Mouse (Mus musculus): Measurements from ENCODE around the gene Gpx2. TPM values are rescaled to one million over a fixed set of nuclear protein-coding genes. Genes with fewer than 3 reads are reported as not detected.
"Not testable (repeated sequence)": the region's sequence is repeated elsewhere in the genome, so short reads cannot be mapped to it uniquely, and the experiment has no call there.

Gene Gpx2
- total RNA-seq, 2 experiments from 2014 or later: not detected

DNA sequence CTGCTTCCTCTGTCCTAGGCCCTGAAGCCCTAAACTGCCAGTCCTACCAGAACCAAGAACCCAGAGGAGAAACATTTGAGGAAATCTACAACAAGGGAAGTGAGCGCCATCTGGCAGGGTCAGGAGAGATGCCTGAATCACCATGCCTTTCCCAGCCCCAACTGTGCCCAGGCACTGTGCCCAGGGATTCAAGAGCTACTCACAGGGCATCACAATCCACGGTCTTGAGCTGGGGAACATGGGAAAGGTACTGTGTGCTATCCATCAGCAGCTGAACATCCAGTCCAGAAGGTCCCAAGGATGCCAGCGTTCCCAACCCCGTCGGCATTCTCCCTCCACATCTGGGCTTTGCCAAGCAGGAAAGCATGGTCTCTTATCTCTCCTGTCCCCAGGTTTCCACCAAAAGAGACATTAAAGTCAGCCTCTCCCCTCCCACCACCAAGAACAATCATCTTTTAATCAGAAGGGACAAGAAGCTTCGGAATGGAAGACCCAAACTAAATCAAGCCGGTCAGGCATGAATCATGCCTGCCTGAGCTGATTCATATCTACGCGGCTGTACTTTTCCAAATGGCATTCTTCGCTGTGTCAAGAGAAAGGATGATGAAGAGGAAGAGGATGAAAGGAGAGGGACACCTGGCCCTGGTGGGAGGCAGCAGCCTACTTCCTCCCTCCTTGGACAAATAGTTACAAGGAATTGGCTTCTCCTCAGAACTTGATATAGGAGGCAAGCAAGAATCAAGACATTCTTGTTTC, 9.9 kb upstream of the Gpx2 start:
- peak; percentile 52 to 63 for DNase-seq

DNA sequence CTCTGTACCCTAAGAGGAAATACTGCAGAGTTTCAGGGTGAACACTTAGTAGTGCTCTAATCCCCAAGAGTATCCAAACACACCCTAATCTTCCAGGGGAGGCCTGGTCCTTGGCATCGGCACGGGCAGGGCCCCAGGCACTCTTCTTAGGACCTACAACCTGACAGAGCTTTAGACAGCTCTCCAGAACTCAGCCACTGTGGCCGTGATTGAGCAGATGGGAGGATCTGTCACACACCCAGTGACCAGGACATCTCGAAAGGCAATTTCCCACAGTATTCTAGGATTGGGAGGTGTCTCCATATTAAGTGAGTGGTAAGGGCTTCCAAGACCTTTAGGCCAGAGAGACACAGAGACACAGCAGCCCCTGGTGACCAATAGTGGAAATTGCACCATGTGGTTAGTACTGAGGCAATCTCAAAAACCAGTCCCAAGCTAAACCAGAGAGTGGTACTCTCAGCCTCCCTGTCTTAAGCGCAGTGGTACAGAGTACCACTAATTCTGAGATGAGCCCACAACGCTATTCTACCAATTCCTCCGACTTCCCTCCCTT, 8.4 kb upstream of the Gpx2 start:
- peak; percentile 60 to 70 for DNase-seq

DNA sequence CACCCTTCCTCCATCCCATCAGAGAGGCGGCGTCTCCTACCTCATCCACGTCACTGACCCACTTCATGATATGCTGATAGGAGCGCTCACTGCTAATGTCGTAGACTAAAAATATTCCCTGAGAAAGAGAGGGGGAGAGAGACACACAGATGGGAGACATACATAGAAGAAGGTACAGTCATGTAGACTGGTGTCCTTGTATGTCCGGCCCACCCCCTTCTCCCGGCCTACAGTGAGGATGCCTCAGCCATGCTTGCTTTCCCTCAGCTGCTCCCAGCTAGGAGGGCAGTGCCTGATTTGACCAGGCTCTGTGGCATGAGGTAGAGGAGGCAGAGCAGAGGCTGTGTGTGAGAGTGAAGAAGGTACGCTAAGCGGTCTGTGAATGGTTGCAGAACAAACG, 7.7 kb upstream of the Gpx2 start:
- DNase-seq: no peak

DNA sequence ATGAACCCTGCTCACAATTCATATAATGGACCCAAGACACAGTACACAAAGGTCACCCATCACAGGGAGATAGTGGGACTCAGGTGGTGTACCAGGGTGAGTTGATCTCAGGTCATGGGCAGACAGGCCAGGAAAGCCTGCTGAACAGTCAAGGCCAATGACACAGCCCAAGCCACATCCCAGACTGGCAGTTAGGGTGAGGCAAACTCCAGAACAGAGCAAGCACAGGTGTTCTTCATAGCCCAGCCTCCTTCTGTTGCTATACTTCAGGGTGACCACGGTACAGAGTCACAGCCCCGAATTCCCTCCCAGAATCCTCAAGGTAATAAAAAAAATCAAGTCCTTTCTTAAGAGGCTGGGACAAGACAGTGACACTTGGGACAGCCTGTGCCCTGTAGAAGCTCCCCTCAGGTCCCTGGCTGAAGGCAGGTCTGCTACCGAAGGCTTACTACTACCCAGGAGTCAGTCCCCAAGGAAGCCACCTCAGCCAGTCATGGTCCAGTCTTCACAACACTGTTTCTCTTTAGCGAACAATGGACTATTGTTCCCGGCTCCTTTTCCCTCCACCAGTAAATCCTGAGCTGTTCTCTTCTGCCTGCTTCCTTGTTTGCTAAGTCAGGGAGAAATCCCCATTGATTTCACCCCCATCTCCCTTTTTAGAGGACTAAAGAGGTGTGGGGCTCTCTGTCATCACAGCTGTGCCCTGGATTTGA, 2.8 kb upstream of the Gpx2 start:
- DNase-seq: no peak

DNA sequence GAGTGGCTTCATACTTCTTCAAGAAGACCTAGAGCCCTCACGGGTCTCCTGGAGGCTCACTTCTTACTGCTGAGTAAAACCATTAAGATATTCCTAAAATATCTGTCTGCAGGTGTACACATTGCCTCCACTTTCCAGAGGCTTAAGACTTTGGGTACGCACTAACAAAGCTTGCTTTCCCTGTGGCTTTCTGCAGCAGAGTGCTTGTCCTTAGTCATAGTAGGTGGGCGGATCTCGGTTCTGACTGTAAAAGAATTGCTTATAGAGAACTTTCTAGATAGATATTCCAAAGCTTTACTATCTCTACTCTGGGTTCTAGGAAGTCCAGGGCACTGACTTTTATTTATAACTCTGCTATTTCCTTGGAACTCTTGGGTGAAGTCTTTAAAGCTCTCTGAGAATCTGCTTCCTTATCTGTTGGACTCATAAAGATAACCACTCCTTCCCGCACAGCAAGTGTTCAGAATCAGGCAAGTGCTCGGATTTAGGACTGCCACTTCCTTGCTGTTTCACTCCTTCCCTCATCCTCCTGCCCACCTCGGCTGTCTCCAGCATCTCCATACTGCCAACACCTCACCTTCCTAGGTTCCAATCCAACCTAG, 1.7 kb upstream of the Gpx2 start:
- DNase-seq: no peak

DNA sequence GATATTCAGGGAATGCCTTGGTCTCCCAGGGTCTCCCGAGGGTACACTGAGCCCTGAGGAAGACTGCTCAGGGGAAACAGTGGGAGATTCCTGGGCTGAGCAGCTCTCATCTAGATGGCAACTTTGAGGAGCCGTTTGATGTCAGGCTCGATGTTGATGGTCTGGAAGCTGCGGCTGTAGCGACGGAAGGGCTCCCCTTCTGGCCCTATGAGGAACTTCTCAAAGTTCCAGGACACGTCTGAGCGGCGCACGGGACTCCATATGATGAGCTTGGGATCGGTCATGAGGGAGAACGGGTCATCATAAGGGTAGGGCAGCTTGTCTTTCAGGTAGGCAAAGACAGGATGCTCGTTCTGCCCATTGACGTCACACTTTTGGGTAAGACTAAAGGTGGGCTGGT, 2.8 kb downstream of the Gpx2 start:
- DNase-seq: not testable (repeated sequence)

DNA sequence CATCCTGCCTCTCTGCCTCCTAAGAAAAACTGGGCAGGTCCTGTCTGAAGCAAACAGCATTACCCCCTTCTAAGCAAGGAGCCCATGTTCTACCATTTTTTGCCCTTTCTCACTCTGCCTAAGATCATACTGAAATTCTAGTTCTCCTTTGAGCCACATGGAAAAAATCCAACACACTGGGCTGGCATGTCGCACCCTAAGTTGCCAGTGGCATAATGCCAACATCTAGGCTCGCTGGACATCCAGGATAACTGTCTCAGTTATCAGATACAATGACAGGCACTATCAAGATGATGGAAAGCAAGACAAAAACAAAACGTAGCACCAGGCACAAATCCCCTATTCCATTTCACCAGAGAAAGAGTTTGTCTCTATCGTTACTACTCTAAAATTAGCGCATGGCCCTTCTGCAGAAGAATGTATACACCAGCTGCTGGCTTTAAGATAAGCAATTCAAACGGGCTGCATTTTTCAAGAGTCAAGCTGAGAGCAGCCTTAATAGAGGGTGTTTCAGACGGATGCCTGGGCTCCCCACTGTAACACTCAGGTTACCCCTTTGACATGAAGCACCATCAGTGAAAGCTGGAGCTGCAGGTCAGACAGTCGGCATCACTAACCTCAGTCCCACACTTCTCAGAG, 4.8 kb downstream of the Gpx2 start:
- DNase-seq: no peak

DNA sequence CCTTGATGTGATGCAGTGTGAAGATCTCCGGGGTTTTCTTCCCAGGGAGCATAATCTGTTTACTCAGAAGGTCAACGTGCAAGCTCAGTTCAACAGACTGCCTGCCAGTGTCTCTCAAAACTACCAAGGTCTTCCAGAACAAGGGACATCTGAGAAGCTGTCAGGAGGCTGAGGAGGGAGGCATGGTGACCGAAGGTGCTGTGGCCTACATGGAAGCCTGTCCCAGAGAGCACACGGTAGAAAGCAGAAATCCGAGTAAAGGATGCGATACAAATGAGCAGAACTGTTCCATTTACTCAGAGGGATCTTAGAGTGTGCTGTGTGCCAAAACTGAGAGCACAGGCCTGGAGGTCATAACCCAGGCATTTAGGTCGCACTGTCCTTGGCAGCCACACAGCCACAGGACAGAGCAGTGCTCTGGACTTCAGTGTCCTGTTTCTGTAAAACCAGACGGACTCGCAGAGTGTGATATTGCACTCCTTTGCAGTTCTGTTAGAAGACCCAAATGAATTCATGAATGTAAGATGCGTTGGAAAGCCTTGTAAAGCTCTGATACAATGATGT, 11.2 kb downstream of the Gpx2 start:
- peak; percentile 42 to 51 for DNase-seq

DNA sequence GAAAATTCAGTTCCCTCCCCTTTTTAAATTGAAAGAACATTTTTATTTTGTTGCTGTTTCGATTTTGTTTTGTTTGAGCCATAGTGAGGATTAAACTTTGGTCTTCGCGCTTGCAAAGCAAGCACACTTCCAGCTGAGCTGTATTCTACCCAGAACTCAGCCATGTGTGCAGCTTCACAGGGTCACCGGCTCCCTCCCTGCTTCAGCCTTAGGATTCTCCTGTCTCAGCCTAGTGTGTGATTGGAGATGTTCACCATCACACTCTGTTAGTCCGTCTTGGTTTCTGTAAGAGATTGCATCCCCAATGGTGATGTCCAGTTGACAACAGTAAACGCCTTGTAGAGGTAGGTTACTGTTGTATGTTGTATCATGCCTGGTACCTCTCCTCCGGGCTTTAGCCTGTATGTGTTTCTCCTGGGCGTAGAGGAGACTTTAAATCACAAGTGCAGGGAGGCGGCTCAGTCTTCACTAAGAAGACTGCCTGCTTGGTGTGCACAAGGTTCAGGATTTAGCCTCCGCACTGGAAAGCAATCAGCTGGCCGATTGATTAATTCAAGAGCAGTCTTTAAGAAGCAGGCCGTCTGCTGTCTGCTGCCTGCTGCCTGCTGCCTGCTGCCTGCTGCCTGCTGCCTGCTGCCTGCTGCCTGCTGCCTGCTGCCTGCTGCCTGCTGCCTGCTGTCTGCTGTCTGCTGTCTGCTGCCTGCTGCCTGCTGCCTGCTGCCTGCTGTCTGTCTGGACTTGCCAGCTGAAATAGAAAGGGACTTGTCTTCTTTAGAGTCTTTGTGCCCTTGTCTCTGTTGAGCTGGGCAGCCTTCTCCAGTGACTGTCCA, 14.5 kb downstream of the Gpx2 start:
- DNase-seq: no peak

DNA sequence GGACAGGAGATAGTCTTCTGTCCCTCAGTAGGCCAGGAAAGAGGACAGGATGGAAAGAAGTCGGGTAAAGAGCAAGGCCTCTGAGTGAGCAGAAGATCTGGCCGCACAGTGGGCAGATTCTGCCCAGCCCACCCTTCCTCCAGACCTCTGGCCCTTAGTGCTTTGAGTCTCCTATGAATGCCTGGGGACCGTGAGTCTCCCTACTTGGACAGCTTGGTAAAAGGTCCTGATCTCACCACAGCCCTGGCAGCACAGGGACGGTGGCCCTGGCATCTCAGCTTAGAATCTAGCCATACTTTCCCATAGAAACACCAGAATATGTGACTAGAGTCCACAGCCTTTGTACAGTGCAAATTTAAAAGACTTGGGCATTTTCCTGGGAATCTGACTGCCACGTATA, 15.4 kb downstream of the Gpx2 start:
- DNase-seq: no peak

DNA sequence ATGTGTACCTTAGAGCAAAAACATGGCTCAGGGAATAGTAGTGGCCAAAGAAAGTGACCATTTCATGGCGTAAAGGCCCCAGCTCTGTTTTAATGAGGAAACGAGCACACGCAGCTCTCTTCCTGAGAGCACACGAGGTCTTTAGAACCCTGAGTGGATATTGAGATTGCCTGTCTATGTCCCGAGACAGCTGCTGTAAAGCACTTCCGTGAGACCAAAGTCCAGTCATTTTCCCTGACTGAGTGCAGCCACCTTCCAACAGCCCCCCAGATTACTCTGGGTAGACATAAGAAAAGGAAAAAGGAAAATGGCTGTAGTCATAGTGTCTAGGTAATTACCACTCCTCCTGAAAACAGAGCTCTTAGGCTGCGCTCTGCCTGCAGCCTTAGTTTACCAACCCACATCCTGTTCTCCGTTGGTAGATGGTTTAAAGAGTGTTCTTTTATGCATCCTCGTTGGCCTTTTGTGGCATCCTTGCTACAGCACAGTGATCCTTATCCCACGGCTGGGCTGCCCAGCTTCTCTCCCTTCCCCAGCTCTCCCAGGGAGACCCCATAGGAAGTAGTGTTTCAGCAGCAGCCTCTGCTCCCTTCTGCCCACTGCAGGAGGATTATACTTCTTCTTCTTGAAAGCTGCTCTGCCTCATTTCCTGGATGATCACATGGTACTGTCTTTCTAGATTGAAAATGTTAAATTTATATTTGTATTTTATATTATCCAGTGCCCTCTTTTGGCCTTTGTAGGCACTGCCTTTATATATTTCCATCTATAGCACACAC, 16.9 kb downstream of the Gpx2 start:
- DNase-seq: no peak

DNA sequence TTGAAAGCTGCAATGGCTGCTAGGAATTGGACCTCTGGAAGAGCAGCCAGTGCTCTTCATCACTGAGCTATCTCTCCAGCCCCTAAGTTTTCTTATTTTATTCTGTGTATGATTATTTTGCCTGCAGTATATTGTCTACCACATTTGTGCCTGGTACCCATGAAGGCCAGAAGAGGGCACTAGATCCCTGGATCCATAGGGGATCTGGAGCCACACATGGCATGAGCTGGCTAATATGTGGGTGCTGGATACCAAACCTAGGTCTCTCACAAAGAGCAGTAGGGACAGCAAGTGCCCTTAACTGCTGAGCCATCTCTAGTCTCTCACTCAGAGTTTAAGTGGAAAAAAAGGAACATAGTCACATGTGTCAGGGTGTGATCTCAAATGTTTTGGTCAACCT, 17.5 kb downstream of the Gpx2 start:
- no peak for DNase-seq

DNA sequence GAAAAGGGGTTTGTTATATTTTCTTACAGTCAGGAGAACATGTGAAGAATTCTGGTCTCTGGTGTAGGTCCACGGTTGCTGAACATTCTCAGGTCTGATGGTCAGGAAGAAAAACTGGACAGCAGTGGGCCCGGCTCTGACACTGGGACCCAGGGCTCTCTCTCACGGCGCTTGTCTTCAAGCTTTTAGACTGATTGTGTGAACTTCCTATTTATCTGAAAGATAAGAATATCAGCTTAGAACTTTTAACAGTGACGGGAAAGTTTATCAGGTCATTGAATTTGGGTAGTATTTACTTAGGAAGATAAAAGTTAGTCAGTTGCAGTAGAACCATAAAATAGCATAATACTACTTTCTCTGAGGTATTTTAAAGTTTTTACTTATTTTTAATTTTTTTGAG, 18.5 kb downstream of the Gpx2 start:
- DNase-seq: no peak

DNA sequence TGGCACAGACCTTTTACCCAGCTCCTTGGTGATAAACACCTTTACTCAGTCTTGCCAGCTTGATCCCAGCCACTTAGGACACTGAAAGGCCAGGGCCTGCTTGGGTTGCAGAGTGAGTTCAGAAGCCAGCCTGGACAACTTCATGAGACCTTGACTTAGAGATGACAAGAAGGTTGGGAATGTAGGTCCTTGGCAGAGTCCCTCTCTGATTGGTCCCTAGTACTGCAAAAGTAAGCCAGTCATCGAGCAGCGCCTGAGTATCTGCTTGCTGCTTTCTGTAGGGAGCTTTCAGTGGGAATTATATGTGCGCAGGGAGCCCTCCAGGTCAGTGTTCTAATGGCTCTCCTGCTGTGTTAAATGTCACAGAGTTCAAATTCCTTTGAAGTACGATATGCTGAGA, 20.2 kb downstream of the Gpx2 start:
- DNase-seq: peak; percentile 28

DNA sequence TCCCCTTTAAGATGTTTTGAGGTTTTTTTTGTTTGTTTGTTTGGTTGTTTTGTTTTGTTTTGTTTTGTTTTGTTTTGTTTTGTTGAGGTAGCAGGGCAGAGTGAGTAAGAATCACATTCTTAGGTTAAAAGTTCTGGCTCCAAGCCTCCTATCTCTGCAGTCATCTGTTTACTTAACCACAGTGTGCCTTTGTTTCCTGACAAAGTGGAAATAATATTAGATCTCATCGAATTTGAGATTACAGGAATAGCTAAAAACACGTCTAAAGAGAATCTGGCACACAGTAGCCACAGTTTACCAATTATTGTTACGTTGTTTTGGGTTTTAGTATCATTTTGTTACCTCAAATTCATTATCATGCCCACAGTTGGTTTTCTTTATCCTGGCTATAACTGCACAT, 20.7 kb downstream of the Gpx2 start:
- no peak for DNase-seq

DNA sequence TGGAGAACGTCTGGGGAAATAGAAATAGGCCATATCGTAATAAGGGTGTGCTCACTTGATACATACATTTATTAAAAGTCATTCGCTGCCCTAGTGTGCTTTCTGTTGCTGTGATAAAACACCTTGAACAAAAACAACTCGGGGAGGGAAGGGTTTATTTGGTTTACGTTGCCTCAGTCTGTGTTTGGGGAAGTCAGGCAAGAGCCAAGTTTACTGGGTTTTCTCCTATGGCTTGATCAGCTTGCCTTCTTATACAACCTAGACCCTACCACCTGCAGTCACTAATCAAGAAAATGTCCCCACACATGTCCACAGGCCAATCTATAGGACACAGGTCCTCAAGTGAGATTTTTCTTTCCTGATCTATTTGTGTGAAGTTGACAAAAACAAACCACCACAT, 23.8 kb downstream of the Gpx2 start:
- DNase-seq: no peak

DNA sequence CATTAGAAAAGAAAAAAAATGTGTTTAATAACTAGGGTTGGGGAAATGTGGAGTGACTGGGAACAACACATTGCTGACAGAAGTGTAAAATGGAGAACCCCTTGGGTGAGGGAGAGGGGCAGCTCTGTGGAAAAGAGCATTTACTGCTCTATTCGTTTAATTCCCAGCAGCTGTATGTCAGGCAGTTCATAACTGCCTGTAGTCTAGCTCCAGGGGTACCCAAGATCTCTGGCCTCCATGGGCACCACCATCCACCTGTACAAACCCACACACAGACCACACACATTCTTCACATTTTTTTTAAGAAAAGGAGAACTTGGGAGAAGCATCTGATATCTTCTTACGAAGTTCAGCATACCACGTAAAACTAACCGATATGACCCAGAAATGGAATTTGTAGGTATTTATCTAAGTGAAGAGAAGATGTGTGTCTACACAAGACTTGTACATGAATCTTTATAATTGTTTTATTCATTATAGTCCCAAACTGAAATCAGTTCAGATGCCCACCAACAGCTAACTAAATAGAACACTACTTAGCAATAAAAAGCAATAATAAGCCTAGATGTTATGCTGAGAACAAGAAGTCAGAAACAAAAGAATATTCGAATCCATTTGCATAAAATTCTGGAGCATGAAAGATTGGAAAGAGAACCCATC, 24.4 kb downstream of the Gpx2 start:
- DNase-seq: no peak

DNA sequence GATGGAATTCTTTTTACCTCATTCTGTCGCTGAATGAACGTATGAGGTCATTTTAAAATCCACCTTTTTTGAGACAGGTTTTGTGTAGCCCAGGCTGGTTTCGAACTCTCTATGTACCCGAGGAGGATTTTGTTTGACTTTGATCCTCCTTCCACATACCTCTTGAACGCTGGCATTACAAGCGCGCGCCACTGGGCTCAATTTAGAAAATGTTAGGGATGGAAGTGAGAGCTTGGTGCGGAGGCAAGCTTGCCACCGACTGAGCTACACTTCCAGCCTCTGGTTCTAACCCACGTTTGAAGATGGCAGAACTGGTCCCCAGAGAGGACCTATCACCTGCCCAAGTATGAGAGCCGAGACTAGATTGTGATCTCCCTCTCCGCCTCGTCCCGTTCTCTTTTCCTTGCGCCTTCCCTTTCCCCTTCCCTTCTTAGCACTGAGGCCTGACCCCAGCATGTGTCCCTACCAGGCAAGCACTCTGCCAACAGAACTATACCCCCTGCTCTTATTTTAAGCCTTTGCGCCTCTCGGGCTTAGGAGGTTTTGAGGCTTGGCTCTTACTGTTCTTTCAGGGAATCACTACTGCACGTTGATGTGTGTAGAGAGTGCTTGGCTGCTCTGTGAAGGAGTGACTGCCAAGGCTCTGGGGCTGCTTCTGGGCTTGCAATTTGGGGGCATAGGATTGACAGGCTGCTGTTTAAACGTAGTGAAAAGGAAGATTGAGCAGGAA, 29.3 kb downstream of the Gpx2 start:
- DNase-seq: peak in 1 of 2 experiments; percentile 8

DNA sequence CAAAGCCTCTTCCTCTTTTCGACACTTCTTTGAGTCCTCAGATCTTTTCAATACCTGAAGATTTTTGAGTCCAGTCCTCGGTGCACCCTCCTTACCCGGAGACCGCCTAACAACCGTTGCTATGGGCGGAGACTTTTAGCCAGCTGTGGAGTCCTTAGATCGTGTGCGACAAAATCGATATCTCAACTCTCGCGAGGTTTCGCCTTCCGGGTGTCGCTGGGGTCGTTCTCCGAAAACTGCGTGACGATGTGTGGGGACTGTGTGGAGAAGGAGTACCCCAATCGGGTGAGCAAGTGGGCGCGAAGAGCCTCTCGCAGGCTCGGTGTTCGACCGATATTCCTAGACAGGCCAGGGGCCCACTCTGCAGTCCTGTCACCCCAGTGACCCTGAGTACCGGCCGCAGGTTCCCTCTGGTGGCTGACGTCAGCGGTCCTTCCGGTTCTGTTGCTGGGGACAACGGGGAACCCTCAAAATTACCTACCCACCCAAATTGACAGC, 30.0 kb downstream of the Gpx2 start, which contains the start of the genes Churc1 and Fntb:
Gene Churc1 (plus strand): TSS at position 185 of the 498 bp plus-strand sequence.
Gene Fntb (plus strand): TSS at position 236 of the 498 bp plus-strand sequence.
- DNase-seq: peak; percentile 92 to 94
